Mouse (Mus musculus) MEL (cell line): ENCODE data around the gene Fbxo2. TPM values are rescaled to one million over a fixed set of nuclear protein-coding genes. Genes with fewer than 3 reads are reported as not detected.

Experiments used
- DNase-seq: peaks from one replicate; pipeline ENCODE4 v3.0.0; 2011; ENCODE audit warnings: low read depth, low spot score
- H3K27ac ChIP-seq: 2 replicates; pipeline ENCODE4 v1.5.1; 2012; ENCODE audit warnings: low read depth, mild to moderate bottlenecking, control low read depth, low read length, moderate library complexity; ENCODE audit not compliant: control insufficient read depth
- H3K27me3 ChIP-seq, 2 experiments: fragments of 150-350 bp in 1 of 2; sonication (generic) in 1 of 2; 2 replicates each; pipeline ENCODE4 v1.6.1; 2012; ENCODE audit warnings: low read length in 2 of 2, mild to moderate bottlenecking in 2 of 2, improper control_type of control experiment in 1 of 2, moderate library complexity in 1 of 2; ENCODE audit not compliant: insufficient read depth in 2 of 2, control insufficient read depth in 1 of 2
- H3K36me3 ChIP-seq, 2 experiments: 2 replicates each; pipeline ENCODE4 v1.6.1; 2012 to 2014; ENCODE audit warnings: low read length in 2 of 2, improper control_type of control experiment in 1 of 2, inconsistent platforms in 1 of 2, mild to moderate bottlenecking in 1 of 2; ENCODE audit not compliant: insufficient read depth in 2 of 2, control insufficient read depth in 1 of 2
- H3K4me1 ChIP-seq, 2 experiments: fragments of 150-350 bp in 1 of 2; sonication (generic) in 1 of 2; 2 replicates each; pipeline ENCODE4 v1.6.1; 2012; ENCODE audit warnings: low read length in 2 of 2, improper control_type of control experiment in 1 of 2, mild to moderate bottlenecking in 1 of 2; ENCODE audit not compliant: insufficient read depth in 2 of 2, control insufficient read depth in 1 of 2
- H3K4me3 ChIP-seq, 2 experiments: fragments of 150-350 bp in 1 of 2; sonication (generic) in 1 of 2; 2 replicates each; pipeline ENCODE4 v1.5.1; 2012; ENCODE audit warnings: low read depth in 2 of 2, low read length in 2 of 2, mild to moderate bottlenecking in 2 of 2, moderate library complexity in 2 of 2, control low read depth in 1 of 2, improper control_type of control experiment in 1 of 2; ENCODE audit not compliant: control insufficient read depth in 1 of 2, insufficient read depth in 1 of 2
- H3K79me2 ChIP-seq: 2 replicates; pipeline ENCODE4 v1.6.1; 2012; ENCODE audit warnings: mild to moderate bottlenecking, low read length, moderate library complexity; ENCODE audit not compliant: control insufficient read depth, poor library complexity, insufficient read depth
- H3K9ac ChIP-seq: 2 replicates; pipeline ENCODE4 v1.6.1; 2012; ENCODE audit warnings: low read depth, mild to moderate bottlenecking, control low read depth, low read length, moderate library complexity; ENCODE audit not compliant: control insufficient read depth, poor library complexity, severe bottlenecking
- H3K9me3 ChIP-seq: fragments of 150-350 bp; sonication (generic); replicated peaks from 2 replicates; pipeline ENCODE4 v1.6.1; 2012; ENCODE audit warnings: mild to moderate bottlenecking, low read length, improper control_type of control experiment, moderate library complexity; ENCODE audit not compliant: insufficient read depth
- CHD1 ChIP-seq: IDR thresholded peaks from 2 replicates; pipeline ENCODE4 v1.6.1; 2012; ENCODE audit warnings: low read depth, mild to moderate bottlenecking, inconsistent platforms, low read length, improper control_type of control experiment
- CTCF ChIP-seq, 3 experiments: IDR thresholded peaks in 2 of 3; conservative IDR thresholded peaks in 1 of 3; 2 replicates each; pipeline ENCODE4 v1.5.1; 2011 to 2012; ENCODE audit warnings: low read length in 3 of 3, low read depth in 2 of 3, mild to moderate bottlenecking in 2 of 3, improper control_type of control experiment in 1 of 3, inconsistent platforms in 1 of 3, mixed read lengths in 1 of 3, moderate library complexity in 1 of 3; ENCODE audit not compliant: control insufficient read depth in 1 of 3, insufficient read depth in 1 of 3, poor library complexity in 1 of 3, severe bottlenecking in 1 of 3
- E2F4 ChIP-seq: IDR thresholded peaks from 2 replicates; pipeline ENCODE4 v1.6.1; 2011; ENCODE audit warnings: low read depth, low read length, improper control_type of control experiment, borderline replicate concordance
- ELF1 ChIP-seq: IDR thresholded peaks from 2 replicates; pipeline ENCODE4 v1.6.1; 2014; ENCODE audit warnings: low read depth, mild to moderate bottlenecking, inconsistent platforms, low read length, improper control_type of control experiment, moderate library complexity
- EP300 ChIP-seq, 2 experiments: IDR thresholded peaks; 2 replicates each; pipeline ENCODE4 v1.6.1; 2011; ENCODE audit warnings: improper control_type of control experiment in 2 of 2, low read length in 2 of 2, low read depth in 1 of 2, mild to moderate bottlenecking in 1 of 2
- GABPA ChIP-seq: IDR thresholded peaks from 2 replicates; pipeline ENCODE4 v1.6.1; 2012; ENCODE audit warnings: low read depth, mild to moderate bottlenecking, inconsistent platforms, low read length, improper control_type of control experiment, moderate library complexity
- HCFC1 ChIP-seq: IDR thresholded peaks from 2 replicates; pipeline ENCODE4 v1.6.1; 2012; ENCODE audit warnings: low read depth, mild to moderate bottlenecking, inconsistent platforms, low read length, improper control_type of control experiment, moderate library complexity
- JUND ChIP-seq: IDR thresholded peaks from 2 replicates; pipeline ENCODE4 v1.6.1; 2011; ENCODE audit warnings: low read depth, mild to moderate bottlenecking, improper control_type of control experiment, low read length
- MAZ ChIP-seq: IDR thresholded peaks from 2 replicates; pipeline ENCODE4 v1.6.1; 2012; ENCODE audit warnings: low read depth, mild to moderate bottlenecking, inconsistent platforms, low read length, improper control_type of control experiment
- MEF2A ChIP-seq: IDR thresholded peaks from 2 replicates; pipeline ENCODE4 v1.6.1; 2014; ENCODE audit warnings: low read depth, mild to moderate bottlenecking, inconsistent platforms, low read length, improper control_type of control experiment; ENCODE audit not compliant: poor library complexity, insufficient replicate concordance, severe bottlenecking; ENCODE audit errors: extremely low read depth
- MXI1 ChIP-seq: IDR thresholded peaks from 2 replicates; pipeline ENCODE4 v1.6.1; 2011; ENCODE audit warnings: mild to moderate bottlenecking, low read depth, low read length, improper control_type of control experiment
- MYB ChIP-seq: IDR thresholded peaks from 2 replicates; pipeline ENCODE4 v1.6.1; 2011; ENCODE audit warnings: mild to moderate bottlenecking, low read depth, low read length, improper control_type of control experiment
- NELFE ChIP-seq: IDR thresholded peaks from 2 replicates; pipeline ENCODE4 v1.6.1; 2011; ENCODE audit warnings: low read depth, low read length, improper control_type of control experiment
- NRF1 ChIP-seq: IDR thresholded peaks from 2 replicates; pipeline ENCODE4 v1.6.1; 2014; ENCODE audit warnings: low read depth, mild to moderate bottlenecking, inconsistent platforms, low read length, improper control_type of control experiment, moderate library complexity; ENCODE audit not compliant: poor library complexity, insufficient read depth, severe bottlenecking
- POLR2A ChIP-seq, 2 experiments: IDR thresholded peaks; 2 replicates each; pipeline ENCODE4 v1.6.1; 2011 to 2012; ENCODE audit warnings: low read length in 2 of 2, mild to moderate bottlenecking in 2 of 2, control low read depth in 1 of 2, improper control_type of control experiment in 1 of 2, low read depth in 1 of 2, moderate library complexity in 1 of 2; ENCODE audit not compliant: control insufficient read depth in 1 of 2, insufficient read depth in 1 of 2, poor library complexity in 1 of 2
- POLR2AphosphoS2 ChIP-seq: IDR thresholded peaks from 2 replicates; pipeline ENCODE4 v1.6.1; 2011; ENCODE audit warnings: low read length, improper control_type of control experiment
- POLR2AphosphoS5 ChIP-seq: IDR thresholded peaks from 2 replicates; pipeline ENCODE4 v1.6.1; 2012; ENCODE audit warnings: low read depth, borderline replicate concordance, mild to moderate bottlenecking, inconsistent platforms, low read length, moderate library complexity, mixed read lengths
- RAD21 ChIP-seq: IDR thresholded peaks from 2 replicates; pipeline ENCODE4 v1.6.1; 2011; ENCODE audit warnings: mild to moderate bottlenecking, low read depth, low read length, improper control_type of control experiment
- RCOR1 ChIP-seq: IDR thresholded peaks from 2 replicates; pipeline ENCODE4 v1.6.1; 2012; ENCODE audit warnings: low read depth, mild to moderate bottlenecking, inconsistent platforms, low read length, improper control_type of control experiment
- SIN3A ChIP-seq: IDR thresholded peaks from 2 replicates; pipeline ENCODE4 v1.6.1; 2012; ENCODE audit warnings: low read length, improper control_type of control experiment, inconsistent platforms
- SMC3 ChIP-seq: IDR thresholded peaks from 2 replicates; pipeline ENCODE4 v1.6.1; 2011; ENCODE audit warnings: low read depth, low read length, improper control_type of control experiment
- TBP ChIP-seq: IDR thresholded peaks from 2 replicates; pipeline ENCODE4 v1.8.0; 2011; ENCODE audit warnings: low read depth, low read length, improper control_type of control experiment
- TCF12 ChIP-seq: IDR thresholded peaks from 2 replicates; pipeline ENCODE4 v1.6.1; 2014; ENCODE audit warnings: low read depth, mild to moderate bottlenecking, inconsistent platforms, low read length, improper control_type of control experiment, moderate library complexity
- USF2 ChIP-seq, 2 experiments: IDR thresholded peaks; 2 replicates each; pipeline ENCODE4 v1.6.1; 2011 to 2012; ENCODE audit warnings: improper control_type of control experiment in 2 of 2, low read length in 2 of 2, borderline replicate concordance in 1 of 2, inconsistent platforms in 1 of 2, low read depth in 1 of 2, mild to moderate bottlenecking in 1 of 2; ENCODE audit not compliant: insufficient read depth in 1 of 2
- ZC3H11A ChIP-seq: IDR thresholded peaks from 2 replicates; pipeline ENCODE4 v1.6.1; 2012; ENCODE audit warnings: low read depth, mild to moderate bottlenecking, inconsistent platforms, low read length, improper control_type of control experiment
- ZKSCAN1 ChIP-seq: IDR thresholded peaks from 2 replicates; pipeline ENCODE4 v1.6.1; 2012; ENCODE audit warnings: low read depth, mild to moderate bottlenecking, inconsistent platforms, low read length, improper control_type of control experiment, moderate library complexity
- ZNF384 ChIP-seq: IDR thresholded peaks from 2 replicates; pipeline ENCODE4 v1.6.1; 2012; ENCODE audit warnings: low read depth, mild to moderate bottlenecking, inconsistent platforms, low read length, improper control_type of control experiment
- polyA plus RNA-seq, 2 experiments: library from polyadenylated mRNA; stranded (reverse) in 1 of 2; unstranded in 1 of 2; fragments of >175 nt in 1 of 2; fragments of >200 nt in 1 of 2; gene quantifications; 2 replicates each; pipeline versions ENCODE4 v1.2.1 to v1.2.4; 2012; ENCODE audit warnings: low replicate concordance in 2 of 2, low read depth in 1 of 2; ENCODE audit not compliant: insufficient read length in 2 of 2, insufficient read depth in 1 of 2, missing spikeins in 1 of 2
- total RNA-seq: library from RNA; depleted of rRNA; stranded (reverse); fragments of 300-350 nt; gene quantifications from 2 replicates; pipeline ENCODE4 v1.2.3, GENCODE M21; 2012

The Fbxo2 gene
- total and polyA plus RNA-seq, 3 experiments, result 0.35 to 2.7 TPM; not detected in 1

DNA sequence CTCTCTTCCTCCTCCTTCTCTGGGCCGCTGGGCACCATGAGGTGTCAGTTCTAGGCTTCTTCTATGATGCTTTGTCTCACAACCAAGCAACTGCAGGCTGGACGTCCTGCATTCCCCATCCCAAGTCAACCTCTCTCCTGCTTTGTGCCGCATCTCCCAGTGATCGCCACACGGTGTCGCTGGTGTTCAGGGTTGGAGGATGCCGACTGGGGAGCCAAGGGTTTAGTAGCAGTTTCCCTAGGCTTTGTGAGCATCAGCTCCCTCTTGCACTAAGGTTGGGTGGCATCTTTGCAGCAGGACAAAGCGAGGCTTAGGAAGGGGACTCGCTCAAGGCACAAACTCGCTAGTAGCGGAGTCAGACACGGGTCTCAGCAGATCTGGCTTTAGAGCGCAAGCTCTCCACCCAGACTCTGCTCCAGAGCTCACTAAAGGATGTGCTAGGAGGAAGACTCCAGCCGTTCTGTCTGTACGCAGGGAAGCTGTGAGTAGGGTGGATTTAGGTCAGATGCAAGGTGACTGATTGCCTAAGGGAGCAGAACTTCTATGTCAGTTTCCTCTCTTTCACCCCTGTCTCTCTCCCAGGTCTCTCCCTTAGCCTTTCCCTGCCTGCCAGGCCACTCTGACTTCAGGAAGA lies 45.5 kb upstream of the Fbxo2 start:
- no peak overlapping the region for H3K27ac ChIP-seq
- no peaks in the 10 kb centered on the region for H3K79me2 ChIP-seq
- H3K9ac ChIP-seq, result peak overlapping the region; percentile 70
- TF ChIP-seq RAD21, result peak; percentile 76
- no peak for TF ChIP-seq GABPA
- TF ChIP-seq ZC3H11A, result peak; percentile 56
- TF ChIP-seq MAZ, result peak; percentile 54; the same call in 1 of the 2 replicates
- peak; percentile 73 for TF ChIP-seq SMC3
- TF ChIP-seq CTCF (IDR thresholded peaks at IDR 0.05 in 2 of 3, conservative IDR thresholded peaks at IDR 0.05 in 1 of 3; ENCODE audit: control insufficient read depth in 1 of 3, insufficient read depth in 1 of 3, low read depth in 2 of 3, low read length in 3 of 3, poor library complexity in 1 of 3, severe bottlenecking in 1 of 3), result peak; percentile 76 to 85 (median 77)
- no peak for TF ChIP-seq E2F4
- TF ChIP-seq NRF1, result no peak
- TF ChIP-seq TCF12, result no peak
- TF ChIP-seq MEF2A, result no peak
- 0 out of 2 replicates have a peak, but pooled peaks have one; percentile 7 for TF ChIP-seq HCFC1
- no peak for TF ChIP-seq ELF1
- peaks cover 0 to 5% of the 10 kb centered on the region in 2 experiments; a peak in 2 of 4 replicates for H3K4me1 ChIP-seq
- no peaks in the 10 kb centered on the region for H3K9me3 ChIP-seq
- peak; percentile 86 for DNase-seq
- no peaks in the 10 kb centered on the region for H3K27me3 ChIP-seq
- no peaks in the 10 kb centered on the region; a peak in 1 of 4 replicates for H3K36me3 ChIP-seq
- peak overlapping the region; percentile 49 to 68 for H3K4me3 ChIP-seq

- H3K27me3 ChIP-seq, result no peaks in the 10 kb centered on the region
- H3K4me3 ChIP-seq, result peak overlapping the region; percentile 49 to 68
- H3K9ac ChIP-seq, result peak overlapping the region; percentile 70
- no peaks in the 10 kb centered on the region for H3K79me2 ChIP-seq
- no peaks in the 10 kb centered on the region; a peak in 1 of 4 replicates for H3K36me3 ChIP-seq
- peak; percentile 66 for DNase-seq
- peaks cover 0 to 5% of the 10 kb centered on the region in 2 experiments; a peak in 2 of 4 replicates for H3K4me1 ChIP-seq
- no peak overlapping the region for H3K27ac ChIP-seq
- H3K9me3 ChIP-seq, result no peaks in the 10 kb centered on the region
- TF ChIP-seq EP300 (IDR thresholded peaks at IDR 0.05; ENCODE audit: low read depth in 1 of 2, low read length in 2 of 2) (no peak), POLR2A (IDR thresholded peaks at IDR 0.05; ENCODE audit: control insufficient read depth in 1 of 2, insufficient read depth in 1 of 2, low read depth in 1 of 2, low read length in 2 of 2, poor library complexity in 1 of 2) (no peak), USF2 (IDR thresholded peaks at IDR 0.05; ENCODE audit: borderline replicate concordance in 1 of 2, insufficient read depth in 1 of 2, low read depth in 1 of 2, low read length in 2 of 2) (no peak), TBP (no peak), MAZ (0 out of 2 replicates have a peak, but pooled peaks have one; percentile 33), NELFE (no peak), SMC3 (peak; percentile 51), MYB (no peak), MEF2A (no peak), ZKSCAN1 (no peak), SIN3A (no peak), CHD1 (no peak), RCOR1 (no peak), POLR2AphosphoS2 (no peak), RAD21 (peak; percentile 3; the same call in 1 of the 2 replicates), JUND (no peak), HCFC1 (no peak), CTCF (IDR thresholded peaks at IDR 0.05 in 2 of 3, conservative IDR thresholded peaks at IDR 0.05 in 1 of 3; ENCODE audit: control insufficient read depth in 1 of 3, insufficient read depth in 1 of 3, low read depth in 2 of 3, low read length in 3 of 3, poor library complexity in 1 of 3, severe bottlenecking in 1 of 3) (peak; percentile 43 to 62 (median 54)), POLR2AphosphoS5 (no peak), TCF12 (no peak), GABPA (no peak), E2F4 (no peak), ZNF384 (no peak), NRF1 (no peak), MXI1 (0 out of 2 replicates have a peak, but pooled peaks have one; percentile 16)
These were observed 45.0 kb upstream of the Fbxo2 start for GRCm38 (mm10) chr4:148115467-148115866.
